Mouse (Mus musculus): Measurements from ENCODE around the gene Tmem47.

GRCm38 (mm10) chrX:81085025-81085752, 14.7 kb downstream of the Tmem47 start:
- no peak for TF ChIP-seq CTCF (IDR thresholded peaks at IDR 0.05; ENCODE audit: extremely low read depth, insufficient read depth, low read length)
- no peak for TF ChIP-seq POLR2A (IDR thresholded peaks at IDR 0.05; ENCODE audit: extremely low read depth, insufficient read depth, low read length)
